Mouse (Mus musculus): Measurements from ENCODE around the gene Nptx1. TPM values are rescaled to one million over a fixed set of nuclear protein-coding genes. Genes with fewer than 3 reads are reported as not detected.

Nptx1 gene
- total RNA-seq (2021): under 1 TPM; 0.29 to 0.55 TPM
- long read RNA-seq, experiment 1: 0 reads
- long read RNA-seq, experiment 2: 0 reads

- intact Hi-C loops (cut with DNase I): no loop called here
- peak; percentile 17 to 44 for DNase-seq
Observed at GRCm38 (mm10) chr11:119547183-119547921, at the start of gene Nptx1. Nptx1 (minus strand) TSS chr11:119547753.

GRCm38 (mm10) chr11:119593966-119594365 is 46.4 kb upstream of the Nptx1 start:
- no peak for DNase-seq

GRCm38 (mm10) chr11:119589242-119589641 is 41.7 kb upstream of the Nptx1 start:
- intact Hi-C loops (cut with DNase I): no loop called here
- DNase-seq: no peak

More at GRCm38 (mm10) chr11:119593966-119594365, 46.4 kb upstream of the Nptx1 start:
- intact Hi-C loops (cut with DNase I): no loop called here

GRCm38 (mm10) chr11:119587112-119587511 is 39.6 kb upstream of the Nptx1 start:
- DNase-seq: no peak
- intact Hi-C loops (cut with DNase I): no loop called here

- no peak for DNase-seq
- intact Hi-C loops (cut with DNase I): no loop called here
Observed at GRCm38 (mm10) chr11:119586511-119586910, 39.0 kb upstream of the Nptx1 start.

- intact Hi-C loops (cut with DNase I): no loop called here
- no peak for DNase-seq
Observed at GRCm38 (mm10) chr11:119577721-119578120, 30.2 kb upstream of the Nptx1 start.

GRCm38 (mm10) chr11:119576855-119577254 is 29.3 kb upstream of the Nptx1 start:
- DNase-seq: peak in 1 of 2 experiments; percentile 16
- intact Hi-C loops (cut with DNase I): no loop called here

GRCm38 (mm10) chr11:119572316-119573010 is 24.9 kb upstream of the Nptx1 start:
- intact Hi-C loops (cut with DNase I): no loop called here

GRCm38 (mm10) chr11:119566188-119566587 is 18.6 kb upstream of the Nptx1 start:
- intact Hi-C loops (cut with DNase I): no loop called here
- no peak for DNase-seq

More at GRCm38 (mm10) chr11:119572316-119573010, 24.9 kb upstream of the Nptx1 start:
- DNase-seq: no peak

- no peak for DNase-seq
- intact Hi-C loops (cut with DNase I): no loop called here
Observed at GRCm38 (mm10) chr11:119565684-119566083, 18.1 kb upstream of the Nptx1 start.

- DNase-seq: no peak
- intact Hi-C loops (cut with DNase I): no loop called here
Observed at GRCm38 (mm10) chr11:119565021-119565420, 17.5 kb upstream of the Nptx1 start.

- no peak for DNase-seq
Observed at GRCm38 (mm10) chr11:119564383-119564782, 16.8 kb upstream of the Nptx1 start.

GRCm38 (mm10) chr11:119563166-119563565 is 15.6 kb upstream of the Nptx1 start:
- intact Hi-C loops (cut with DNase I): no loop called here
- no peak for DNase-seq

More at GRCm38 (mm10) chr11:119564383-119564782, 16.8 kb upstream of the Nptx1 start:
- intact Hi-C loops (cut with DNase I): no loop called here

- no peak for DNase-seq
- intact Hi-C loops (cut with DNase I): no loop called here
Observed at GRCm38 (mm10) chr11:119562286-119562685, 14.7 kb upstream of the Nptx1 start.

GRCm38 (mm10) chr11:119558870-119559610 is 11.5 kb upstream of the Nptx1 start:
- no peak for DNase-seq
- intact Hi-C loops (cut with DNase I): no loop called here

GRCm38 (mm10) chr11:119557940-119558869 is 10.7 kb upstream of the Nptx1 start:
- intact Hi-C loops (cut with DNase I): no loop called here
- no peak for DNase-seq

- intact Hi-C loops (cut with DNase I): no loop called here
- no peak for DNase-seq
Observed at GRCm38 (mm10) chr11:119555170-119555569, 7.6 kb upstream of the Nptx1 start.

- DNase-seq: no peak
Observed at GRCm38 (mm10) chr11:119554706-119555105, 7.2 kb upstream of the Nptx1 start.

GRCm38 (mm10) chr11:119552902-119553802 is 5.6 kb upstream of the Nptx1 start:
- DNase-seq: no peak
- intact Hi-C loops (cut with DNase I): loop anchor here (5.0 kb wide), 1 partner anchor 44 kb away; no protein-coding TSS in a partner anchor

More at GRCm38 (mm10) chr11:119554706-119555105, 7.2 kb upstream of the Nptx1 start:
- intact Hi-C loops (cut with DNase I): loop anchor here (5.0 kb wide), 1 partner anchor 43 kb away; no protein-coding TSS in a partner anchor

All from heart, postnatal 14 days (tissue).